Mouse (Mus musculus): Measurements from ENCODE around the gene Arhgap24.

DNA sequence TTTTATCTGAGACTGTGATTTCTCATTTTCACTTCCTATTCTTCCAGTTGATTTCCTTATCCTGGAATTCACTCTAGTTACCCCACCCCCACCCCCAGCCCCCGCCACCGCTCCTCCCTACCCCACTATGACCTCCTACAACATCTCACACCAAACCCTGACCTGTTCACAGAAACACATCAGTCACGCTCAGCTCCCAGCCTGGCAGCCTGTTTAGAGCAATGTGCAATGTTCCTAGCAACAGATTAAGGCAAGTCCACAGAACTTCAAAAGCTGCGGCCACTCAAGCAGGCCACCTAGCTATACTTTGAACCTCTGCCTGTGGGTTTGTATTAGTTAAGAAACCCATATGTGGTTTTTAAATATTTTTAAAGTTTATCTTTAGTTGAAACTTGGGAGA is 293.3 kb downstream of the Arhgap24 start:
- TF ChIP-seq E2F4 (IDR thresholded peaks at IDR 0.05; ENCODE audit: insufficient read depth): no peak
- no peak for TF ChIP-seq MAX (IDR thresholded peaks at IDR 0.05; ENCODE audit: low read depth)
- TF ChIP-seq POLR2A (IDR thresholded peaks at IDR 0.05; ENCODE audit: insufficient read length, low read depth): no peak
- TF ChIP-seq REST (IDR thresholded peaks at IDR 0.05; ENCODE audit: insufficient read depth, insufficient read length): no peak
- TF ChIP-seq CEBPB (IDR thresholded peaks at IDR 0.05; ENCODE audit: insufficient read depth, poor library complexity, severe bottlenecking): no peak
- TF ChIP-seq POLR2AphosphoS2 (IDR thresholded peaks at IDR 0.05; ENCODE audit: insufficient read length, low read depth): no peak
- no peak for TF ChIP-seq TCF12 (IDR thresholded peaks at IDR 0.05; ENCODE audit: insufficient read depth, poor library complexity, severe bottlenecking)
- TF ChIP-seq MYOD1 (IDR thresholded peaks at IDR 0.05; ENCODE audit: control insufficient read depth in 1 of 3, insufficient read length in 2 of 3, low read depth in 2 of 3): no peak
- TF ChIP-seq MYOG (IDR thresholded peaks at IDR 0.05; ENCODE audit: control insufficient read depth in 1 of 3, insufficient read depth in 1 of 3, insufficient read length in 2 of 3, low read depth in 2 of 3): no peak
- TF ChIP-seq TCF3 (IDR thresholded peaks at IDR 0.05; ENCODE audit: insufficient read length, low read depth): no peak
- no peak for TF ChIP-seq USF1 (IDR thresholded peaks at IDR 0.05; ENCODE audit: low read depth)
- no peak for TF ChIP-seq SRF (IDR thresholded peaks at IDR 0.05; ENCODE audit: control insufficient read depth, insufficient read length, low read depth)

Data from myocyte (in vitro differentiated cells).